Mouse (Mus musculus): ENCODE results near the gene Lrrc66. TPM values are rescaled to one million over a fixed set of nuclear protein-coding genes. Genes with fewer than 3 reads are reported as not detected.
"Not testable (repeated sequence)": the region's sequence is repeated elsewhere in the genome, so short reads cannot be mapped to it uniquely, and the experiment has no call there.

Gene Lrrc66
- polyA plus RNA-seq, 1 experiment from 2014 or later = 0.46 TPM

GRCm38 (mm10) chr5:73586597-73586996 is 45.7 kb downstream of the Lrrc66 start:
- no peak for ATAC-seq (replicated peaks; ENCODE audit: insufficient number of reproducible peaks, low FRiP score, low TSS enrichment, low read depth)
- H3K9ac ChIP-seq (replicated peaks; ENCODE audit: low read length) = no peak overlapping the region
- 79% methylated on average over 4 of the region's 4 CpGs for whole genome bisulfite sequencing
- no peaks in the 10 kb centered on the region for H3K9me3 ChIP-seq (replicated peaks; ENCODE audit: control insufficient read depth, low read length)
- H3K4me1 ChIP-seq (ENCODE audit: control insufficient read depth, insufficient read depth, low read length) = no peaks in the 10 kb centered on the region
- H3K4me2 ChIP-seq (ENCODE audit: low read depth, low read length) = no peak overlapping the region
- no peak overlapping the region for H3K4me3 ChIP-seq (ENCODE audit: low read depth, low read length)
- no peaks in the 10 kb centered on the region for H3K36me3 ChIP-seq (replicated peaks; ENCODE audit: control insufficient read depth, insufficient read depth, low read depth, low read length)
- no peak for DNase-seq (ENCODE audit: low spot score)
- no peak overlapping the region for H3K27ac ChIP-seq (replicated peaks; ENCODE audit: low read depth, low read length)
- no peaks in the 10 kb centered on the region for H3K27me3 ChIP-seq (ENCODE audit: control insufficient read depth, insufficient read depth, low read length)

- no peaks in the 10 kb centered on the region for H3K36me3 ChIP-seq (replicated peaks; ENCODE audit: control insufficient read depth, insufficient read depth, low read depth, low read length)
- H3K9ac ChIP-seq (replicated peaks; ENCODE audit: low read length) = no peak overlapping the region
- H3K4me2 ChIP-seq (ENCODE audit: low read depth, low read length) = no peak overlapping the region
- WGBS = 32% methylated on average over 7 of the region's 7 CpGs
- H3K9me3 ChIP-seq (replicated peaks; ENCODE audit: control insufficient read depth, low read length) = no peaks in the 10 kb centered on the region
- ATAC-seq (replicated peaks; ENCODE audit: insufficient number of reproducible peaks, low FRiP score, low TSS enrichment, low read depth) = no peak
- H3K27me3 ChIP-seq (ENCODE audit: control insufficient read depth, insufficient read depth, low read length) = no peaks in the 10 kb centered on the region
- no peak for DNase-seq (ENCODE audit: low spot score)
- no peaks in the 10 kb centered on the region for H3K4me1 ChIP-seq (ENCODE audit: control insufficient read depth, insufficient read depth, low read length)
- no peak overlapping the region for H3K4me3 ChIP-seq (ENCODE audit: low read depth, low read length)
- no peak overlapping the region for H3K27ac ChIP-seq (replicated peaks; ENCODE audit: low read depth, low read length)
Measured at GRCm38 (mm10) chr5:73585212-73586115, 46.9 kb downstream of the Lrrc66 start.

GRCm38 (mm10) chr5:73584011-73584410 is 48.3 kb downstream of the Lrrc66 start:
- 90% methylated on average over 6 of the region's 6 CpGs for WGBS

GRCm38 (mm10) chr5:73578131-73578530 is 54.2 kb downstream of the Lrrc66 start:
- Histone ChIP-seq H3K36me3 (replicated peaks; ENCODE audit: control insufficient read depth, insufficient read depth, low read depth, low read length) (no peaks in the 10 kb centered on the region), H3K9ac (replicated peaks; ENCODE audit: low read length) (no peak overlapping the region), H3K4me1 (ENCODE audit: control insufficient read depth, insufficient read depth, low read length) (no peaks in the 10 kb centered on the region), H3K4me2 (ENCODE audit: low read depth, low read length) (no peak overlapping the region), H3K9me3 (replicated peaks; ENCODE audit: control insufficient read depth, low read length) (no peaks in the 10 kb centered on the region), H3K27me3 (ENCODE audit: control insufficient read depth, insufficient read depth, low read length) (no peaks in the 10 kb centered on the region), H3K27ac (replicated peaks; ENCODE audit: low read depth, low read length) (no peak overlapping the region), H3K4me3 (ENCODE audit: low read depth, low read length) (no peak overlapping the region)
- DNase-seq (ENCODE audit: low spot score) (no peak), ATAC-seq (replicated peaks; ENCODE audit: insufficient number of reproducible peaks, low FRiP score, low TSS enrichment, low read depth) (no peak)
- WGBS = 81% methylated on average over 3 of the region's 3 CpGs

More at GRCm38 (mm10) chr5:73584011-73584410, 48.3 kb downstream of the Lrrc66 start:
- not testable (repeated sequence) for H3K27ac ChIP-seq (replicated peaks; ENCODE audit: low read depth, low read length); H3K27me3 ChIP-seq (ENCODE audit: control insufficient read depth, insufficient read depth, low read length); DNase-seq (ENCODE audit: low spot score); H3K9ac ChIP-seq (replicated peaks; ENCODE audit: low read length); H3K4me2 ChIP-seq (ENCODE audit: low read depth, low read length); ATAC-seq (replicated peaks; ENCODE audit: insufficient number of reproducible peaks, low FRiP score, low TSS enrichment, low read depth); H3K4me3 ChIP-seq (ENCODE audit: low read depth, low read length); H3K9me3 ChIP-seq (replicated peaks; ENCODE audit: control insufficient read depth, low read length); H3K4me1 ChIP-seq (ENCODE audit: control insufficient read depth, insufficient read depth, low read length); H3K36me3 ChIP-seq (replicated peaks; ENCODE audit: control insufficient read depth, insufficient read depth, low read depth, low read length)

GRCm38 (mm10) chr5:73576708-73577107 is 55.6 kb downstream of the Lrrc66 start:
- H3K4me3 ChIP-seq (ENCODE audit: low read depth, low read length) = no peak overlapping the region
- H3K4me2 ChIP-seq (ENCODE audit: low read depth, low read length) = no peak overlapping the region
- no peaks in the 10 kb centered on the region for H3K27me3 ChIP-seq (ENCODE audit: control insufficient read depth, insufficient read depth, low read length)
- H3K9ac ChIP-seq (replicated peaks; ENCODE audit: low read length) = no peak overlapping the region
- no peak for ATAC-seq (replicated peaks; ENCODE audit: insufficient number of reproducible peaks, low FRiP score, low TSS enrichment, low read depth)
- H3K9me3 ChIP-seq (replicated peaks; ENCODE audit: control insufficient read depth, low read length) = no peaks in the 10 kb centered on the region
- H3K36me3 ChIP-seq (replicated peaks; ENCODE audit: control insufficient read depth, insufficient read depth, low read depth, low read length) = no peaks in the 10 kb centered on the region
- H3K4me1 ChIP-seq (ENCODE audit: control insufficient read depth, insufficient read depth, low read length) = no peaks in the 10 kb centered on the region
- no peak overlapping the region for H3K27ac ChIP-seq (replicated peaks; ENCODE audit: low read depth, low read length)
- WGBS = 68% methylated on average over 7 of the region's 7 CpGs
- no peak for DNase-seq (ENCODE audit: low spot score)

GRCm38 (mm10) chr5:73574616-73575015 is 57.7 kb downstream of the Lrrc66 start:
- 93% methylated on average over 4 of the region's 4 CpGs for WGBS
- H3K4me2 ChIP-seq (ENCODE audit: low read depth, low read length) = no peak overlapping the region
- H3K36me3 ChIP-seq (replicated peaks; ENCODE audit: control insufficient read depth, insufficient read depth, low read depth, low read length) = no peaks in the 10 kb centered on the region
- H3K4me3 ChIP-seq (ENCODE audit: low read depth, low read length) = no peak overlapping the region
- H3K4me1 ChIP-seq (ENCODE audit: control insufficient read depth, insufficient read depth, low read length) = no peaks in the 10 kb centered on the region
- H3K27me3 ChIP-seq (ENCODE audit: control insufficient read depth, insufficient read depth, low read length) = no peaks in the 10 kb centered on the region
- DNase-seq (ENCODE audit: low spot score) (no peak), ATAC-seq (replicated peaks; ENCODE audit: insufficient number of reproducible peaks, low FRiP score, low TSS enrichment, low read depth) (no peak)
- no peak overlapping the region for H3K27ac ChIP-seq (replicated peaks; ENCODE audit: low read depth, low read length)
- no peak overlapping the region for H3K9ac ChIP-seq (replicated peaks; ENCODE audit: low read length)
- no peaks in the 10 kb centered on the region for H3K9me3 ChIP-seq (replicated peaks; ENCODE audit: control insufficient read depth, low read length)

GRCm38 (mm10) chr5:73573789-73574188 is 58.5 kb downstream of the Lrrc66 start:
- 79% methylated on average over 7 of the region's 7 CpGs for WGBS
- Histone ChIP-seq H3K9ac (replicated peaks; ENCODE audit: low read length) (no peak overlapping the region), H3K4me3 (ENCODE audit: low read depth, low read length) (no peak overlapping the region), H3K27ac (replicated peaks; ENCODE audit: low read depth, low read length) (no peak overlapping the region), H3K4me2 (ENCODE audit: low read depth, low read length) (no peak overlapping the region), H3K9me3 (replicated peaks; ENCODE audit: control insufficient read depth, low read length) (no peaks in the 10 kb centered on the region), H3K27me3 (ENCODE audit: control insufficient read depth, insufficient read depth, low read length) (no peaks in the 10 kb centered on the region), H3K4me1 (ENCODE audit: control insufficient read depth, insufficient read depth, low read length) (no peaks in the 10 kb centered on the region), H3K36me3 (replicated peaks; ENCODE audit: control insufficient read depth, insufficient read depth, low read depth, low read length) (no peaks in the 10 kb centered on the region)
- DNase-seq (ENCODE audit: low spot score) = no peak
- ATAC-seq (replicated peaks; ENCODE audit: insufficient number of reproducible peaks, low FRiP score, low TSS enrichment, low read depth) = no peak

GRCm38 (mm10) chr5:73572846-73573245 is 59.5 kb downstream of the Lrrc66 start:
- Histone ChIP-seq H3K9me3 (replicated peaks; ENCODE audit: control insufficient read depth, low read length) (no peaks in the 10 kb centered on the region), H3K4me3 (ENCODE audit: low read depth, low read length) (no peak overlapping the region), H3K4me2 (ENCODE audit: low read depth, low read length) (no peak overlapping the region), H3K36me3 (replicated peaks; ENCODE audit: control insufficient read depth, insufficient read depth, low read depth, low read length) (no peaks in the 10 kb centered on the region), H3K27ac (replicated peaks; ENCODE audit: low read depth, low read length) (no peak overlapping the region), H3K9ac (replicated peaks; ENCODE audit: low read length) (no peak overlapping the region), H3K27me3 (ENCODE audit: control insufficient read depth, insufficient read depth, low read length) (no peaks in the 10 kb centered on the region), H3K4me1 (ENCODE audit: control insufficient read depth, insufficient read depth, low read length) (no peaks in the 10 kb centered on the region)
- ATAC-seq (replicated peaks; ENCODE audit: insufficient number of reproducible peaks, low FRiP score, low TSS enrichment, low read depth) (no peak), DNase-seq (ENCODE audit: low spot score) (no peak)
- whole genome bisulfite sequencing = 94% methylated on average over 2 of the region's 2 CpGs
